Mouse (Mus musculus) erythroblast, embryonic 14.5 days (primary cell): ENCODE results near the gene Rasa3.

Experiments used
- GATA1 ChIP-seq: IDR thresholded peaks from 2 replicates; pipeline ENCODE4 v1.6.1; 2012; ENCODE audit warnings: low read length, inconsistent platforms, mixed read lengths
- TAL1 ChIP-seq: IDR thresholded peaks from 3 replicates; pipeline ENCODE4 v1.6.1; 2012; ENCODE audit warnings: low read length, inconsistent platforms, mixed read lengths

- TF ChIP-seq GATA1 (no peak), TAL1 (no peak)
These were observed 47.9 kb downstream of the Rasa3 start for GRCm38 (mm10) chr8:13629351-13630090.
